Mouse (Mus musculus) MEL (cell line): ENCODE measurements around the gene Dnajc7.

ENCODE experiments used
- CTCF ChIP-seq, 3 experiments: IDR thresholded peaks in 2 of 3; conservative IDR thresholded peaks in 1 of 3; 2 replicates each; pipeline ENCODE4 v1.5.1; 2011 to 2012; ENCODE audit warnings: low read length in 3 of 3, low read depth in 2 of 3, mild to moderate bottlenecking in 2 of 3, improper control_type of control experiment in 1 of 3, inconsistent platforms in 1 of 3, mixed read lengths in 1 of 3, moderate library complexity in 1 of 3; ENCODE audit not compliant: control insufficient read depth in 1 of 3, insufficient read depth in 1 of 3, poor library complexity in 1 of 3, severe bottlenecking in 1 of 3
- GABPA ChIP-seq: IDR thresholded peaks from 2 replicates; pipeline ENCODE4 v1.6.1; 2012; ENCODE audit warnings: low read depth, mild to moderate bottlenecking, inconsistent platforms, low read length, improper control_type of control experiment, moderate library complexity
- POLR2AphosphoS5 ChIP-seq: IDR thresholded peaks from 2 replicates; pipeline ENCODE4 v1.6.1; 2012; ENCODE audit warnings: low read depth, borderline replicate concordance, mild to moderate bottlenecking, inconsistent platforms, low read length, moderate library complexity, mixed read lengths

GRCm38 (mm10) chr11:100625754-100626700 is 6.1 kb upstream of the Dnajc7 start:
- TF ChIP-seq GABPA: no peak
- no peak for TF ChIP-seq CTCF (IDR thresholded peaks at IDR 0.05 in 2 of 3, conservative IDR thresholded peaks at IDR 0.05 in 1 of 3; ENCODE audit: control insufficient read depth in 1 of 3, insufficient read depth in 1 of 3, low read depth in 2 of 3, low read length in 3 of 3, poor library complexity in 1 of 3, severe bottlenecking in 1 of 3)
- TF ChIP-seq POLR2AphosphoS5: no peak
